Mouse (Mus musculus) forebrain, embryonic 14.5 days (tissue): ENCODE measurements at regions not wholly inside any gene's neighbourhood (a gene's known extent, or its start where the extent isn't known, plus 50 kb on each side); places are given as distances from the start of the nearest gene placed in this dataset.

Experiments used
- ATAC-seq: fragments of 200-750 bp; cut with Nextera tagmentation; 2 replicates; pipeline ENCODE4 v1.8.0; 2017; ENCODE audit warnings: mild to moderate bottlenecking, moderate library complexity
- DNase-seq: peaks from one replicate; pipeline ENCODE4 v3.0.0-alpha.2; 2015; ENCODE audit warnings: low spot score
- H3K27ac ChIP-seq: fragments of 300-500 bp; sonication (generic); 2 replicates; pipeline ENCODE4 v1.5.1; 2014; ENCODE audit warnings: low read depth, mild to moderate bottlenecking, control low read depth, low read length, moderate library complexity
- H3K27me3 ChIP-seq: fragments of 300-500 bp; sonication (generic); replicated peaks from 2 replicates; pipeline ENCODE4 v1.6.1; 2014; ENCODE audit warnings: low read length, control low read depth, mixed read lengths; ENCODE audit not compliant: control insufficient read depth, insufficient read depth
- H3K36me3 ChIP-seq: fragments of 300-500 bp; sonication (generic); 2 replicates; pipeline ENCODE4 v1.6.1; 2014; ENCODE audit warnings: low read length, control low read depth; ENCODE audit not compliant: control insufficient read depth, insufficient read depth
- H3K4me1 ChIP-seq: fragments of 300-500 bp; sonication (generic); 2 replicates; pipeline ENCODE4 v1.6.1; 2014; ENCODE audit warnings: antibody characterized with exemption, low read length, control low read depth; ENCODE audit not compliant: control insufficient read depth, insufficient read depth
- H3K4me2 ChIP-seq: fragments of 300-500 bp; sonication (generic); 2 replicates; pipeline ENCODE4 v1.6.1; 2014; ENCODE audit warnings: mild to moderate bottlenecking, control low read depth, low read length
- H3K4me3 ChIP-seq: fragments of 300-500 bp; sonication (generic); 2 replicates; pipeline ENCODE4 v1.5.1; 2014; ENCODE audit warnings: low read depth, low read length, control low read depth
- H3K9ac ChIP-seq: fragments of 300-500 bp; sonication (generic); 2 replicates; pipeline ENCODE4 v1.6.1; 2014; ENCODE audit warnings: mild to moderate bottlenecking, low read length, control low read depth, moderate library complexity
- H3K9me3 ChIP-seq: fragments of 300-500 bp; sonication (generic); replicated peaks from 2 replicates; pipeline ENCODE4 v1.6.1; 2016; ENCODE audit warnings: low read length, control low read depth, mixed read lengths; ENCODE audit not compliant: control insufficient read depth
- WGBS: fragments of 180-500 bp; shearing (Covaris S2); extraction: QIAGEN DNeasy Blood & Tissue Kit; methylation state at CpG from one replicate; pipeline ENCODE4 v1.1.7; 2014; 5-methylcytosine and 5-hydroxymethylcytosine counted together

DNA sequence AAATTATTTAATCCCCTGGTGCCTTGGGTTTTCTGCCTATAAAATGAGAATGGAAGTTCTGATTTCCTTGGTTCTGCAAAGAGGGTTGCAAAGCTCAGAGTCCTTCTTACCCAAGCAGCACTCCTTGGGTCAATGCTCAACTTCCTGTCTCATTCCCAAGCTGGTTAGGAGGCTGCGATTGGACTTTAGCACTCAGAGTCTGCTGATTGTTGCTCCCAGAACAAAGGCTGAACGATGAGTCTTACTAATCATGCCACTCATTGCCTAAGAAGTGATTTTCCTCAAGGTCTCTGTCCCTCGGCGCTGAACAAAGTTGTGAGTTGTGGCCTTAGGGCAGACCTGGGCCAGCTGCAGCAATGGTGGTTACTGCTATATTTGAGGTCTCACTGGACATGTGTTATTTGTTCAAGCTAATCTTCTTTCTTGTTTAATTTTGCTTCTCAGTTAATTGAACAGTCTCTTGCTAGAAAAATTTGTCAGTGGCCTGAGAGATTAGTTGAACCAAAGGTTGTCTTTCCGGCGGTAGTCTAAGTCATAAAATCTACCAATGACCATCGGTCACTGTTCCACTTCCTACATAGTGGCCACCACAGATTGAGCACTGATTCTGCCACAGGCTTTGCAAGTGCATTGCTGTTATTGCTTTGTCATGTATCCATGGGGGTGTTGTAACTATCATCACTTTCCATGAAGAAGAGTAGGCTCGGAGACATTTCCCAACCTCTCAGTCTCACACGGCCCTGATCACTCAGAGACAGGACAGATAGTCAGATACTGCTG is 101.2 kb upstream of the Gm15217 start:
- peaks cover 3% of the 10 kb centered on the region; the same call in 1 of the 2 replicates for H3K9me3 ChIP-seq
- H3K4me3 ChIP-seq, result no peak overlapping the region
- WGBS, result 90% methylated on average over 9 of the region's 9 CpGs
- H3K4me1 ChIP-seq, result no peaks in the 10 kb centered on the region
- no peak overlapping the region for H3K9ac ChIP-seq
- no peaks in the 10 kb centered on the region for H3K36me3 ChIP-seq
- no peak for ATAC-seq
- no peak for DNase-seq
- no peak overlapping the region for H3K27ac ChIP-seq
- no peaks in the 10 kb centered on the region for H3K27me3 ChIP-seq
- H3K4me2 ChIP-seq, result no peak overlapping the region

DNA sequence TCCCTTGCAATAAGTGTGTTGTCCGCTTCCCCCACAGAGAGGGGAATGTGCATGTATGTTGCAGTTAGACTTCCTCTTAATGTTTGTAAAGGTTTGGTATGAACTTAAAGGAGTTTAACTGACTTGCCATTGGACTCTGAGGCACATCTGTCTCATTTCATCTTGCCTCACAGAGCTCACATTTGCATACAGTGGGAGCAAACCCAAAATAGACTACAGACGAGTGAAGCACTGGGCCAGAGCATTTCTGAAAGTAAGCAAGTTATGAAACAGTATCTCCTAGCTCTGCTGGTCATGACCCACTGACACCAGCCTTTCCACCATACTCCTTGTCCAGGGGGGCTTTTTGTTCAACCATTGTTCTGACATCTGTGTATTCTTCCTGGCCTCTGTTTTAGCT is 86.8 kb upstream of the Gm15217 start:
- Histone ChIP-seq H3K36me3 (no peaks in the 10 kb centered on the region), H3K9me3 (no peaks in the 10 kb centered on the region), H3K9ac (no peak overlapping the region), H3K4me1 (no peaks in the 10 kb centered on the region), H3K4me3 (no peak overlapping the region), H3K27ac (no peak overlapping the region), H3K4me2 (no peak overlapping the region), H3K27me3 (no peaks in the 10 kb centered on the region)
- WGBS, result 76% methylated on average over 2 of the region's 2 CpGs
- no peak for ATAC-seq
- DNase-seq, result no peak

DNA sequence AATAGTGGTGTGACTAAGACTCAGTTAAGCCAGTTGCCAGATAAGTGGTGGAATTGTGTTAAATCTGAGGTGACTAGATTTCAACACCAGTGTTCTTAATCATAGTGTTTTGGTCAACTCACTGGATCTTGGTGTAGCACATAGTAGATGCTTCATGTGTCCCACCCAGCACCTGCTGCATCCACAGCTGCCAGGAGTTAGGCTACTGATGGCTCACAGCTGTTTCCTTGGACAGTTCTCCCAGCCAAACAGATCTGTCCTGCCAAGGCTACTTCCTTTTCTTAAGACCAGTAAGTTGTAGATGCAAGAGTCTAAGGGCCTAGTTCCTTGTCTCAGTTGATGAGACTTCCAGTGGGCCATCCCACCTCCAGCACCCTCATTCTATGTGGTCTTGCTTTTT is 82.9 kb upstream of the Gm15217 start:
- DNase-seq (no peak), ATAC-seq (no peak)
- no peak overlapping the region for H3K4me3 ChIP-seq

DNA sequence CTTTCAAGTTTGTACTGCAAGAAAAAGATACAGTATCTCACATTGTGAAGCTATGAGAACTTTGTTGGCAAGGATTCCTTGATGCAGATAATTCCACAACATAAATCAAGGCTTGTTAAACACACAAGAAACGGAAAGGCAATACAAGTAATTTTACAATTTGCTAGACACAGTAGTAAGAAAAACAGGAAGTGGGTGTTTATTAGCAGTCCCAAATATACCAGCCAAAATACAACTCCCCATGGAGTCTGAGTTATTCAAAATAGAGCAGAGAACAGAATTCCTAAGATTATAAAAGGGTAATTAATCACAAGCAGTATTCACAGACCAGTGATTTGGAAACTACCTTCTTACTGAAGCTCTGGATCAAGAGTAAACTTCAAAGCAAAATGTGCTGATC is 78.7 kb upstream of the Gm15217 start:
- Histone ChIP-seq H3K4me2 (no peak overlapping the region), H3K4me3 (no peak overlapping the region), H3K9ac (no peak overlapping the region), H3K36me3 (no peaks in the 10 kb centered on the region), H3K4me1 (no peaks in the 10 kb centered on the region), H3K27me3 (no peaks in the 10 kb centered on the region), H3K9me3 (no peaks in the 10 kb centered on the region), H3K27ac (no peak overlapping the region)
- WGBS, result 70% methylated on average over 1 of the region's 1 CpGs
- ATAC-seq, result no peak
- no peak for DNase-seq

More for the DNA sequence above, 82.9 kb upstream of the Gm15217 start:
- Histone ChIP-seq H3K9ac (no peak overlapping the region), H3K36me3 (no peaks in the 10 kb centered on the region), H3K27me3 (no peaks in the 10 kb centered on the region), H3K4me1 (no peaks in the 10 kb centered on the region), H3K27ac (no peak overlapping the region), H3K4me2 (no peak overlapping the region), H3K9me3 (no peaks in the 10 kb centered on the region)

GRCm38 (mm10) chr14:46302601-46303000 is 76.6 kb upstream of the Gm15217 start:
- no peak overlapping the region for H3K4me3 ChIP-seq
- no peak overlapping the region for H3K27ac ChIP-seq
- ATAC-seq (no peak), DNase-seq (no peak)
- H3K4me2 ChIP-seq, result no peak overlapping the region
- H3K4me1 ChIP-seq, result no peaks in the 10 kb centered on the region
- WGBS, result 89% methylated on average over 2 of the region's 2 CpGs
- H3K9me3 ChIP-seq, result no peaks in the 10 kb centered on the region
- no peak overlapping the region for H3K9ac ChIP-seq
- H3K27me3 ChIP-seq, result no peaks in the 10 kb centered on the region
- no peaks in the 10 kb centered on the region for H3K36me3 ChIP-seq

GRCm38 (mm10) chr14:46305267-46305666 is 73.9 kb upstream of the Gm15217 start:
- DNase-seq, result no peak
- 73% methylated on average over 4 of the region's 4 CpGs for WGBS

DNA sequence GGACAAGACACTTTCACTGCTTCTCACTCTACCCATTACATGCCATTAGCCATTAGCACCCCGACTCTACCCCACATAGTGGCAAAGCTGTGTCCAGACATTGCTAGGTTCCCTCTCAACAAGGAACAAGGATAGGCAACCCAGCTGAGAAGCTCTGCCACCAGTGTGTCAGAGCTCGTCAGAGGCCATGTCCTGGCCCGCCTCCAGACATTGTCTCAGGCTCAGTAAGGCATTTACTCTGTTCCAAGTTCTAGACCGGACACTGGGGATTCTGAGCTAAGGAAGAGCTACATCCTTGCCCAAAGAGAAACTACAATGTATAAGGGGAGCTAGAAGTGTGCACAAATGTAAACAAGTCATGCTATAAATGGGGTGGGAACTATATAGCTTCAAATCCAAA is 66.2 kb upstream of the Gm15217 start:
- ATAC-seq, result no peak
- H3K9me3 ChIP-seq, result no peaks in the 10 kb centered on the region
- H3K9ac ChIP-seq, result no peak overlapping the region

More at GRCm38 (mm10) chr14:46305267-46305666, 73.9 kb upstream of the Gm15217 start:
- no peak for ATAC-seq
- Histone ChIP-seq H3K36me3 (no peaks in the 10 kb centered on the region), H3K4me2 (no peak overlapping the region), H3K4me3 (no peak overlapping the region), H3K4me1 (no peaks in the 10 kb centered on the region), H3K9ac (no peak overlapping the region), H3K27ac (no peak overlapping the region), H3K27me3 (no peaks in the 10 kb centered on the region), H3K9me3 (no peaks in the 10 kb centered on the region)

GRCm38 (mm10) chr14:46316521-46316920 is 62.7 kb upstream of the Gm15217 start:
- no peak overlapping the region for H3K4me3 ChIP-seq
- DNase-seq (no peak), ATAC-seq (no peak)
- WGBS, result 89% methylated on average over 5 of the region's 5 CpGs
- H3K9ac ChIP-seq, result no peak overlapping the region
- no peaks in the 10 kb centered on the region for H3K27me3 ChIP-seq
- H3K4me1 ChIP-seq, result no peaks in the 10 kb centered on the region
- no peak overlapping the region for H3K27ac ChIP-seq
- no peaks in the 10 kb centered on the region for H3K9me3 ChIP-seq
- H3K36me3 ChIP-seq, result no peaks in the 10 kb centered on the region
- H3K4me2 ChIP-seq, result no peak overlapping the region

More for the DNA sequence above, 66.2 kb upstream of the Gm15217 start:
- H3K27ac ChIP-seq, result no peak overlapping the region
- WGBS, result 77% methylated on average over 4 of the region's 4 CpGs
- DNase-seq, result no peak
- no peak overlapping the region for H3K4me2 ChIP-seq
- no peak overlapping the region for H3K4me3 ChIP-seq
- no peaks in the 10 kb centered on the region for H3K4me1 ChIP-seq
- H3K36me3 ChIP-seq, result no peaks in the 10 kb centered on the region
- no peaks in the 10 kb centered on the region for H3K27me3 ChIP-seq

- H3K27me3 ChIP-seq, result no peaks in the 10 kb centered on the region
- H3K9ac ChIP-seq, result no peak overlapping the region
- no peaks in the 10 kb centered on the region for H3K9me3 ChIP-seq
- H3K36me3 ChIP-seq, result no peaks in the 10 kb centered on the region
- no peak for ATAC-seq
- no peaks in the 10 kb centered on the region for H3K4me1 ChIP-seq
- WGBS, result 79% methylated on average over 16 of the region's 16 CpGs
- no peak overlapping the region for H3K4me2 ChIP-seq
- H3K4me3 ChIP-seq, result no peak overlapping the region
- no peak overlapping the region for H3K27ac ChIP-seq
- DNase-seq, result no peak
Measured at GRCm38 (mm10) chr14:46317406-46318045, 61.7 kb upstream of the Gm15217 start.
